Mouse (Mus musculus): ENCODE measurements around the gene Inafm2. TPM values are rescaled to one million over a fixed set of nuclear protein-coding genes. Genes with fewer than 3 reads are reported as not detected.
A peak's percentile ranks its signal among the peaks of the same experiment; 100 is the strongest.

The Inafm2 gene
- polyA plus RNA-seq, 1 experiment from 2014 or later: 24.2 TPM

DNA sequence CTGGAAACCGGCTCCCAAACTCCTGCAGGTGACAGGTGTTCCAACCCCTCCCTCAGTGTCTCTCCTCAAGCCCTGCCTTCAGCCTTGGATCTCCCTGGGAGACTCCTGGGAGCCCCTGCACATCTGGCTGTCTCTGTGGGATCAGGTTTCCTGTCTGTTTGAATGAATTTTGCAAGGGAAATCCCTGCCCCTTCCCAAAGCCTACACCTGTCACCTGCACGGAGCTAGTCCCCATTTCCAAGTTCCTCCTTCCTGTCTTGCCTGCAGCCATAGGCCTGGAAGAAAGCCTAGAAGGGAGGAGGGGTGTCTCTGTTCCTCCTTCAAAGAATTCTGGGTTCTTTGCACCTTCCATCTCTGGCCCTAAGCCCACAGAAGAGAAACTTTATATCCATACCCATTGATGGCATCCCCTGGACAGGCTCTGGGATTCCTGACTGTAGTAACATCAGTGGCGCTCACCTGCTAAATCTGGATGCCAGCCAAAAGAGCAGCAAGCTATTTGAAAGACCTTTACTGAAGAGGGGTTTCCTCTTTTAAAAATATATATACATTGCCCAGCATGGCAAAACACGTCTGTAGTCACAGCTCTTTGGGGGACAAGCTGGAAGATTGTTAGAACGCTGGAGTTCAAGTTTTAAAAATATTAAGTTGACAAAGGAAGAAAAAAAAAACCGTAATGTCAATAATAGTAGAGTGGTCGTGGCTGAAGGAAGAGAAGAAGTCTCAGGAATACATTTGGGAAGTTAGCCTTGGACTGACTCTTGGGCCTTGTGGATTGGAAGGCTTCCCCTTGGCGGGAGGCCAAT, 15.5 kb upstream of the Inafm2 start:
- H3K4me3 ChIP-seq: no peak overlapping the region
- H3K36me3 ChIP-seq: no peaks in the 10 kb centered on the region
- H3K27ac ChIP-seq (replicated peaks): no peak overlapping the region
- peaks cover 12% of the 10 kb centered on the region for H3K4me1 ChIP-seq
- peaks cover 68% of the 10 kb centered on the region for H3K27me3 ChIP-seq (ENCODE audit: low read depth, poor library complexity, severe bottlenecking)
- WGBS: 28% methylated on average over 8 of the region's 8 CpGs
- no peak for DNase-seq (ENCODE audit: low spot score)
- no peaks in the 10 kb centered on the region for H3K9me3 ChIP-seq (replicated peaks)

DNA sequence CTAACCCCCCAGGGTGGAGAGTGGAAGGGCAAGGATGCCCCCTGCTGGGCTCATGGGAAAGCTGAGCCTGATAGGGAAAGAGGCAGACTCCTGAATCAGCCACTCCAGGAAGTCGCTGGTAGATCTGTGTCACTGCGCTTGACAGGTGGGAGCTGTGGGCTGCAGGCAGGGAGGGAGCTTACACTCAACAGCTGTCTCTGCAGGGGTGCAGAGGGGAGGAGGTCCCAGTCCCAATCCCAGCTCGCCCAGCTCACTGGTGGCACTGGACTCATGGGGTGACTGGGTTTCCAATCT, 15.0 kb upstream of the Inafm2 start:
- no peak overlapping the region for H3K4me3 ChIP-seq
- 3% methylated on average over 3 of the region's 3 CpGs for WGBS
- no peak overlapping the region for H3K27ac ChIP-seq (replicated peaks)
- H3K4me1 ChIP-seq: peaks cover 12% of the 10 kb centered on the region
- no peaks in the 10 kb centered on the region for H3K9me3 ChIP-seq (replicated peaks)
- peaks cover 68% of the 10 kb centered on the region for H3K27me3 ChIP-seq (ENCODE audit: low read depth, poor library complexity, severe bottlenecking)
- H3K36me3 ChIP-seq: no peaks in the 10 kb centered on the region
- DNase-seq (ENCODE audit: low spot score): no peak

DNA sequence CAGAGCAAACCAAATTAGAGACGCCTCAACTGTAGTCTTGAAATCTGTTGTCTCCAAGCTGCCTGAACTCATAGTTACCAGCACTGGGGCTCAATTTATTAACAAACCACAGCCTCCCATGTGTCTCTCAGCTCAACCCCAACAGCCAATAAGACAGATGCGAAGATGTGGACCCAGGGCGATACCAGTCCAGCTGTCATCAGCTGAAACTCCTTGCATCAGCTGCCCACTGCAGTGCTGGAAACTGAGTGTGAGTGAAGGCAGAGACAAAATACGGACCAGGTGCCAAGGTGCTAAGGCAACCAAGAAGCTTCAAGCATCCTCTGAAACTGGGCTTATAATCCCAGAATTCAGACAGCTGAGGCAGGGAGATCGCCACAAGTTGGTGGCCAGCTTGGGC, 13.6 kb upstream of the Inafm2 start:
- Histone ChIP-seq H3K27ac (replicated peaks) (no peak overlapping the region), H3K4me3 (no peak overlapping the region), H3K27me3 (ENCODE audit: low read depth, poor library complexity, severe bottlenecking) (peaks cover 57% of the 10 kb centered on the region), H3K36me3 (no peaks in the 10 kb centered on the region), H3K9me3 (replicated peaks) (no peaks in the 10 kb centered on the region), H3K4me1 (peaks cover 12% of the 10 kb centered on the region)
- WGBS: 82% methylated on average over 5 of the region's 5 CpGs
- DNase-seq (ENCODE audit: low spot score): no peak

DNA sequence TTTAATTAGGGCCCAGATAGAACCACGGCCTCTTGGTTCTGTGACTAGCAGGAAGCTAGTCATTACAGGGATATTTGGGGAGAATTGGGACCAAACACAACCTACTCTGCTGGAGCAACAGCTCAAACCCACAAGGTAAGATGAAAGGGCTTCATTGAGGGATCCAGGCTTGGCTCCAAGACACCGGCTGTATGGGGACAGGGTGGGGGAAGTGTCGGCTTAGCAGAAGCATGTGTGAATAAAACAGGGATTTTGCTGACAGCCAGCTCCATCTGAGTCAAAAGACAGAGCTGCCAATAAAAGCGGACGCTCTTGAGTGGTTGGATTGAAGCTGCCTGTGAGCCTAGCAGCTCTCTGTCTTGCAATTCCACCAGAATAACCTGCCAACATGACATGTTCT, 12.2 kb upstream of the Inafm2 start:
- DNase-seq (ENCODE audit: low spot score): no peak
- Histone ChIP-seq H3K4me3 (no peak overlapping the region), H3K36me3 (no peaks in the 10 kb centered on the region), H3K4me1 (peaks cover 8% of the 10 kb centered on the region), H3K27ac (replicated peaks) (no peak overlapping the region), H3K27me3 (ENCODE audit: low read depth, poor library complexity, severe bottlenecking) (peaks cover 43% of the 10 kb centered on the region), H3K9me3 (replicated peaks) (no peaks in the 10 kb centered on the region)
- WGBS: 66% methylated on average over 5 of the region's 5 CpGs

DNA sequence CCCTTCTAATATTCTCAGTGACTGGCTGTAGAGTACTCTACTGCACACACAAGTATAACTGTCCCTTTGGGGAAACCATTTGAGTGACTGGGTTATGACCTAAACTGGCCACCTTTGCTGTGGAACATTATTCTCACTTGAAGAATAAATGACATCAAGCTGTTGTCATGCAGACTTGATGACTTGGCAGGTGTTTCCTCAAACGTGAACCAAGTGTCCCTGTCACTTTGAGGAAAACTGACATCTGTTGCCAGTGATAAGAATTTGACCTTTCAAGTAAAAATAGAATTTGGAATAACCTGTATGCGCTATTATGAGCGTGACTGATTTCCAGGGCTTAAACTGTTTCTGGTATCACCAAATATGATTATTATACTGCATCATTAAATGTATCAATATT, 5.2 kb upstream of the Inafm2 start:
- peaks cover 34% of the 10 kb centered on the region for H3K27me3 ChIP-seq (ENCODE audit: low read depth, poor library complexity, severe bottlenecking)
- WGBS: 74% methylated on average over 3 of the region's 3 CpGs
- DNase-seq (ENCODE audit: low spot score): no peak
- no peak overlapping the region for H3K27ac ChIP-seq (replicated peaks)
- no peaks in the 10 kb centered on the region for H3K36me3 ChIP-seq
- no peak overlapping the region for H3K4me3 ChIP-seq
- H3K4me1 ChIP-seq: peaks cover 10% of the 10 kb centered on the region
- H3K9me3 ChIP-seq (replicated peaks): no peaks in the 10 kb centered on the region

DNA sequence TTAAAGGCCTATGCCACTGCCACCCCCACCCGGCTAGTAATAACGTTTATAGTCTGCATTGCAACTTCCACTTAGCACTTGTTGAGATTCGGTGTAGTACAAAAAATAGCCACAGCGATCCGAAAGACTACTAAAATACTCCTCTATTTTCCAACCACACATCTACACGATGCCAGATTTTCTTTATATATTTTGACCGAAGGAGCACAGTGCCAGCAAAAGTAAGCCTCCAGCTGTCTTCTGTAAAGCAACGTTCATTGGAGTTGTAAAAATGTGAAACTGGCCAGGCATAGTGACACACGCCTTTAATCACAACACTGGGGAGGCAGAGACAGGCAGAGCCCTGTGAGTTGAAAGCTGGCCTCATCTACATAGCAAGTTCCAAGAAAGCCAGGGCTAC, 4.4 kb upstream of the Inafm2 start:
- Histone ChIP-seq H3K27ac (replicated peaks) (no peak overlapping the region), H3K9me3 (replicated peaks) (no peaks in the 10 kb centered on the region), H3K27me3 (ENCODE audit: low read depth, poor library complexity, severe bottlenecking) (peaks cover 34% of the 10 kb centered on the region), H3K4me3 (no peak overlapping the region), H3K4me1 (peaks cover 16% of the 10 kb centered on the region), H3K36me3 (no peaks in the 10 kb centered on the region)
- DNase-seq (ENCODE audit: low spot score): no peak
- 74% methylated on average over 9 of the region's 9 CpGs for WGBS

DNA sequence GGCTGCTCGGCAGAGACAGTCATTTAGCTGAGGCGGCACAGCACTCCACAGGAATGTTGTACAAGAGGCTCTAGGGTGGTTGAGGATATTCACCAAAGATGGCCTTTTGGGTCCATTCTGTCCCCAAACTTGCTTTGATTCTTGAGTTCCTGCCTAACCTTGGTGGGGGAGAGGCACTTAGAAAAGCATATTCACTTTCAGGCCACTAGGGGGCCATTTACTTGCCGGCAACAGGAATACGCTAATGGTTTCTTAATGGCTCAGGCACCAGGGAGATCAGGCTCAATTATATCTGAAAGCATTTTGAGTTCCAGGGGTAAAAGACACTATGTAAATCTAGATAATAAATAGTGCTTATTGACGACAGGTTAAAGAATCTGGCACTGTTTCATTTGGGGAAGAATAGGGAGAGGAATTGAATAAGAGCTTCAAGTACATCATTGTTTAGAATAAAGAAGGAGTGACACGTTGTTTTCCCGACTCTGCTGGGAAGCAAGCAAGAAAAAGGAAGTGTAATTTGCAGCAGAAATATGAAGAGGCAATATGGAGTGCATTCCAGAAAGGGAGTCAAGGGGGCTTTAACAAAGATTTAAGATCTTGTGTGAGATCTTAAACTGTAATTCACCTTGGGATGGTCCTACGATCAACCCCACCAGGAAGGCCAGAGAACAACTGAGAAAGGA, 2.2 kb upstream of the Inafm2 start:
- Histone ChIP-seq H3K27ac (replicated peaks) (no peak overlapping the region), H3K27me3 (ENCODE audit: low read depth, poor library complexity, severe bottlenecking) (peaks cover 44% of the 10 kb centered on the region), H3K4me3 (no peak overlapping the region), H3K4me1 (peaks cover 38% of the 10 kb centered on the region), H3K36me3 (no peaks in the 10 kb centered on the region), H3K9me3 (replicated peaks) (no peaks in the 10 kb centered on the region)
- WGBS: 29% methylated on average over 8 of the region's 8 CpGs
- no peak for DNase-seq (ENCODE audit: low spot score)

DNA sequence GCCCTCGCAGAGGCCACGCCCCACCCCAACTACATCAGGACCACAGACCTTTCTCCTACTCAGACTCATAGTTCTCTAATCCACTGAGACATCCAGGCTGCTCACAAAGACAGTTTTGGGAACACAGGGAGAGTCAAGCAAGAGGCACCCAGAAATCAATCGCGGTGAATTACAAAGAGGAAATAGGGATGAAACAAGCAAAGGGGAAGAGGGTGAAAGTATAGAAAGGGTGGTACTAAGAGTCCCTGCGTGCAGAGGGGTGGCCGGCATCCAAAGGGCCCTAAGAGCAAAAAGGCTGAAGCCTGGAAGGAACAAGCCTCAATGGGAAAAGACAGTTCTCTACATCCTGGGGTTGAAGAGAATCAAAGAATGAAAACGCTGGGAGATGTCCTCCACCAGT, 937 bp upstream of the Inafm2 start:
- H3K36me3 ChIP-seq: peaks cover 10% of the 10 kb centered on the region
- WGBS: 5% methylated on average over 7 of the region's 7 CpGs
- no peaks in the 10 kb centered on the region for H3K9me3 ChIP-seq (replicated peaks)
- peak overlapping the region; percentile 98 for H3K4me3 ChIP-seq
- DNase-seq (ENCODE audit: low spot score): no peak
- peaks cover 44% of the 10 kb centered on the region for H3K27me3 ChIP-seq (ENCODE audit: low read depth, poor library complexity, severe bottlenecking)
- no peak overlapping the region for H3K27ac ChIP-seq (replicated peaks)
- peaks cover 50% of the 10 kb centered on the region for H3K4me1 ChIP-seq

DNA sequence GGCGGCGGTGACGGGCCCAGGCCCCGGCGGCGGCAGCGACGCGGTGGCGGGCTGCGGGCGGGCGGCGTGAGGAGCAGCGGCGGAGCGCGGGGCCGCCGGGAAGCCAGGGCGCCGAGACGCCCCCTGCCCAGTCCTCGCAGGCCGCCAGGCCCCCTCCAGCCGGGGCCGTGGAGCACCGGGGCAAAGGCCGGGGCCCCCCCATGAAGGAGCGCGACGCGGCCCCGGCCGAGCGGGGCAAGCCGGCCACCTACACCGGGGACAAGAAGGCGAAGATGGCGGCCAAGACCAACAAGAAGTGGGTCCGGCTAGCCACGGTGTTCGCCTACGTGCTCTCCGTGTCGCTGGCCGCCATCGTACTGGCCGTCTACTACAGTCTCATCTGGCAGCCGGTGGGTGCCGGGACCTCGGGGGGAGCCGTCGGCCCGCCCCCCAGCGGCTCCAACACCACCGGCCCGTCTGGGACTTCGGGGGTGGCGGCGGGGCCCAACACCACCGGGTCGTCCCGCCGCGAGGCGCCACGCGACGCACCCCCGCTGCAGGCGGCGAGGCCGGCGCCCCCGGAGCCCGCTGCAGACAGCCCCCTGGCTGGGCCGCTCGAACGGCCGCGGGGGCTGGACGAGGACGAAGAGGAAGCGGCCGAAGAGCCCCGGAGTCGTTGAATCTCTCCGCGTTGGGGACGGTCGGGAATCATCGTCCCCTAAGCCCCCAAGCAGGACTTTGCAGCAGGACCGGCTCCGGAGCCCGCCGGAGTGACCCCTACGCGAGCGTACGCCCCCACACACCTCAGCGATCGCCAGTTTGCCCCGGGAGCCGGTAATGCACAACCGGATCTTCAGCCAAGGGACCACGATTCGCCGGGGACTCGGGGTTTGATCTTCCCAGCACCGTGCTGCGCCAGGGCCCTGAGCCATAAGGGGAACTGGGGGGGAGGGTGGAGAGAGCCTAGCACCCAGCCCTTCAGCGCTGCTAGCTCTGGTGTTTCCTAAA, 650 bp downstream of the Inafm2 start:
- Histone ChIP-seq H3K4me1 (peaks cover 60% of the 10 kb centered on the region), H3K27me3 (ENCODE audit: low read depth, poor library complexity, severe bottlenecking) (peaks cover 44% of the 10 kb centered on the region), H3K4me3 (peak overlapping the region; percentile 98), H3K36me3 (peaks cover 20% of the 10 kb centered on the region), H3K9me3 (replicated peaks) (no peaks in the 10 kb centered on the region), H3K27ac (replicated peaks) (peak overlapping the region; percentile 91)
- 1% methylated on average over 110 of the region's 113 CpGs for WGBS
- DNase-seq (ENCODE audit: low spot score): peak; percentile 72

DNA sequence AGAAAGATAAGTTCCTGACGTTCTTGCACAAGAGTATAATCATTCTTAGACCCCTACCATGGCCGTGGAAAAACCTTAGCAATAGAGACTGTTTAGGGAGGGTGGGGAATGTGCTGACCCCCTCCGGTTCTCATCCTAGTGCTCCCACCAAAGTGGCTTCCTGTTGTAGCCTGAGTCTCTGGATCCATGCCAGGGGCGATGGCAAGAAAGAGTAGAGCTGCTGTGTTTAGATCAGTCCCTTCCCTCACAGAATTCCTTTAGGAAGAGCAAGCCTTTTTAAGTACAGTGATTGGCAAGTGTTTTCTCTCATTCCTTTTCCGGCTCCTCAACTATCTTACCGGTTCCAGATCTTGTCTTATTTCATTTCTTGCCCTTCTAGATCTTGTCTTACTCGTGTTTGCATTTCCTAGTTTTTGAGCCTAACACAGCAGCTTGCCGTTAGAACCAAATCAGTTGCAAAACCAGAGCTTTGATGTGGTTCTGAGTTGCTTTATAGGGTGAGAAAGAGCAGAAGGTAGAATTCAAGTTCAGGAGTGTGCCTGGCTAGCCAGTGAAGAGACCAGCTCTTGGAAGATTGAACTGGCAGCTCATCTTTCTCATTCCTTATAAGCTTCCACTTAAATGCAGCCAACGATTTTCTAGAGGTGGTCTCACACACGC, 1.9 kb downstream of the Inafm2 start:
- Histone ChIP-seq H3K36me3 (peaks cover 20% of the 10 kb centered on the region), H3K27me3 (ENCODE audit: low read depth, poor library complexity, severe bottlenecking) (peaks cover 41% of the 10 kb centered on the region), H3K4me1 (peaks cover 65% of the 10 kb centered on the region), H3K27ac (replicated peaks) (no peak overlapping the region), H3K9me3 (replicated peaks) (no peaks in the 10 kb centered on the region), H3K4me3 (peak overlapping the region; percentile 98)
- no peak for DNase-seq (ENCODE audit: low spot score)
- WGBS: 52% methylated on average over 10 of the region's 10 CpGs

DNA sequence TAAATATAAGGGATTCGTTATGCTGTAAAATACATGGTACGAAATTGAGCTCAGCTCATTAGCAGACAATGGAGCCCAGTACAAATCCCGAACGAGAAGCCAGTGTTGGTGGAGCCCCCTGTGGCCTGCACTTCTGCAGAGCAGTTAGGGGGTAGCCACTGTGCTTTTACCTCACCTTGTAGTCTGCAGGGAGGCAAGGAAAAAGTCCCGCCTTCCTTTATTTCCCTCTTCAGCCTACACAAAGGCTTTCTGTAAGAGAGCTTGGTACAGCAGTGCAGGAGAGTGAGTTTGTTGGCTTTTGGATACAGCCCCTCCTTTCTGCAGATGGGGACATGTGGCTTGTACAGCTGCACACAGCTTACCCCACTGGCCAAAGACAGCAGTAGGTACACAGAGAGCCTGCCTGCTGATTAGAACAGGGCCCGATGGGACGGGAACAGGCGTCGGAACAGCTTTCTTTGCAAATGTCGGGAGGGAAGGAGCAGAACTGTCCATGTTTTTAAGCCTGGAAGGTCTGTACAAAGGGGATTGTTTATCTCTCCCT, 3.9 kb downstream of the Inafm2 start:
- Histone ChIP-seq H3K9me3 (replicated peaks) (no peaks in the 10 kb centered on the region), H3K27ac (replicated peaks) (0 out of 2 replicates have a peak overlapping the region, but pooled peaks have one; percentile 10), H3K36me3 (peaks cover 20% of the 10 kb centered on the region), H3K4me3 (no peak overlapping the region), H3K4me1 (peaks cover 64% of the 10 kb centered on the region), H3K27me3 (ENCODE audit: low read depth, poor library complexity, severe bottlenecking) (peaks cover 23% of the 10 kb centered on the region)
- WGBS: 21% methylated on average over 10 of the region's 10 CpGs
- no peak for DNase-seq (ENCODE audit: low spot score)

DNA sequence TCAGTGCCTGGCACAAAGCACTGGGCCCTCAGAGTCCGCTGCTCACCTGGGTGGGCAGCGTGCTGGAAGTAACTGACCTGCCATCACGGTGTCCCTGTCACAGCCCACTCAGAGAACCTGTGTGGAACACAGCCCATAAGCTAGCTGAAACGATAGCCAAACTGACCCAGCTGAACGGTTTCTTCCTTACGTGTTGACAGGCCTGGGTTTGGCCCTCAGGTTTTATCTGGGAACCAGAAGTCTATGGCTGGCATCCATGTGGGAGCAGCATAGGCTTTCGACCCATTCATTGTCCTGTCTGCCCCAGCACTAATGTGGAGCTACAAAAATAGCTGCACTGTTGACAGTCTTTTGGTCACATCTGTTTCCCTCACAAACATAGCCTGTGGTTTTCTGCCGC, 4.9 kb downstream of the Inafm2 start:
- Histone ChIP-seq H3K9me3 (replicated peaks) (no peaks in the 10 kb centered on the region), H3K27me3 (ENCODE audit: low read depth, poor library complexity, severe bottlenecking) (peaks cover 14% of the 10 kb centered on the region), H3K4me1 (peaks cover 53% of the 10 kb centered on the region), H3K36me3 (peaks cover 20% of the 10 kb centered on the region), H3K27ac (replicated peaks) (no peak overlapping the region), H3K4me3 (no peak overlapping the region)
- WGBS: 93% methylated on average over 8 of the region's 8 CpGs
- DNase-seq (ENCODE audit: low spot score): no peak
